Mouse (Mus musculus): ENCODE data around the gene Ankrd13a. TPM values are rescaled to one million over a fixed set of nuclear protein-coding genes. Genes with fewer than 3 reads are reported as not detected.
A peak's percentile ranks its signal among the peaks of the same experiment; 100 is the strongest.
"Not testable (repeated sequence)": the region's sequence is repeated elsewhere in the genome, so short reads cannot be mapped to it uniquely, and the experiment has no call there.

Gene Ankrd13a
- total RNA-seq, 2 experiments from 2014 or later = 351 to 379 TPM

DNA sequence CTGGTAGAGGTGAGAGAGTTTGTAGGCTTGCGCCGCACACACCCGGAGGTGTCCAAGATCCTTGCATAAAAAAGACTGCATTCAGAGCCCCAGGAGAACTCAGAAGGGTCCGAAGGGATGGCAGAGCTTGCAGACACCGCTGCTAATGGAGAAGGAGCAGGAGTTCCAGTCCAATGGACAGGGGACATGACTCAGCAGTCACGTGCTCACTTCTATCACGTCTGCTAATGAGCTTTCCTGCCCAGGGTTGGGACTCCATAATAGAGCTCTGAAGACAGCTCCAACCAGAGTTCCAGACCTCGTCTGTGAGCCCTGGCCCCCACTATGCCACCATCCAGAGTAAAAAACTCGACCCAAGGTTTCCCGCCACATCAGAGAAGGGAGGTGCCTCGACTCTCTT is 43.6 kb downstream of the Ankrd13a start:
- ATAC-seq (replicated peaks; ENCODE audit: low FRiP score, low TSS enrichment, poor library complexity, severe bottlenecking) = no peak

DNA sequence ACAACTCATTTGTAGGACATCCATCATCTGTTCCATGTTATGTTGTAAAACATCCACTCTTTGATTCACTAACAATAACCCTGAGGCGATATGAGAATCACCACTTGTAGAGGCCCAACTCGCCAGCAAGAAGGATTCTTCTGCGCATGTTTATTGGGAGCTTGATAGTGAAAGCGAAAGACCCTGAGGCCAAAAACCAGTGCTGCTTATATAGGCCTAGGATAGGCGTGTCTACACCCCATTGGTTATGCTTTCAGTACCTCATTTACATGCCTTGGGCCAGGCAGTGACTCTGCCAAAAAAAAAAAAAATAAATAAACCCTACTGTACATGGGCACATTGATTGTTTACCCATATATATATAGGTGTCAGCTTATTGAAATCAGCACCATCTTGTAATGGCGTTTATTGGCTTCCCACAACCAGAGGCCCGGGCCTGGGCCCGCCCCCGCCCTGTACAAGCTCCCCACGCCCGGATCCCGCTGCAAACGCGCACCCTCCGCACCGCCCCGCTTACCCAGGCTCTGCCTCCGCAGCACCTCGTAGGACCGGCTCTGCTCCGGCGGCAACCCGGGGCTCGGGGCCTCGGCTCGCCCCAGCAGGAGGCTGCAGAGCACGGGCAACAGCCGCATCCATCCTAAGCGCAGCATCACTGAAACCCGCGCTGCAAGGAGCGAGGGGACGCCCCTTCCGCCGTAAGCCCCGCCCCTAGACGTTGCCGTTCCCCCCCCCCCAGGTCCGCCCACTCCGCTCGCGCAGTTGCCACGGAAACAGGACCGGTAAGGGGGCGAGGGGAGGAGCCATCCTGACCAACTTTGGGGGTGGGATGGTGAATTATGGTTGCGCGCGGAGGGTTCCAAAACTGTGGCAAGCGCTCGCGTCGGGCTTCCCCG is 48.6 kb downstream of the Ankrd13a start, which contains the start of gene 1500011B03Rik:
1500011B03Rik (minus strand) TSS at position 673 of the 893 bp plus-strand sequence.
- ATAC-seq (replicated peaks; ENCODE audit: low FRiP score, low TSS enrichment, poor library complexity, severe bottlenecking) = peak; percentile 29

DNA sequence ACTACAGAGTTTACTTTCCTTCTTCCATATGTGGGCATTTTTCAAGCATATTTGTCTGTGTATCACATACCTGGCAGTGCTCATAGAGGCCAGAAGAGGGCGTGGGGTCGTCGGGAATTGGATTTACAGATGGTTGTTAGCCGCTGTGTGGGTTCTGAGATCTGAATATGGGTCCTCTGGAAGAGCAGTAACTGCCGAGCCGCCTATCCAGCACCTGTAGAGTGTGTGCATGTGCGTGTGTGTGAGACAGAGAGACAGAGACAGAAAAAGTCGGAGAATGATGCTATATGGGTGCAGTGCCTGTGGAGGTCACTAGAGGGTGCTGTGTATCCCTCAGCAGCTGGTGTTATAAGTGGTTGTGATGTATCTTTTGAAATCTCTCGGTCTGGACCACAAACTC is 49.7 kb downstream of the Ankrd13a start:
- peak; percentile 65 for ATAC-seq (replicated peaks; ENCODE audit: low FRiP score, low TSS enrichment, poor library complexity, severe bottlenecking)

- ATAC-seq (replicated peaks; ENCODE audit: low FRiP score, low TSS enrichment, poor library complexity, severe bottlenecking) = peak; percentile 98
Observed at GRCm38 (mm10) chr5:114825978-114826691, 51.7 kb downstream of the Ankrd13a start.

- ATAC-seq (replicated peaks; ENCODE audit: low FRiP score, low TSS enrichment, poor library complexity, severe bottlenecking) = no peak
Observed at GRCm38 (mm10) chr5:114827427-114827826, 53.0 kb downstream of the Ankrd13a start.

DNA sequence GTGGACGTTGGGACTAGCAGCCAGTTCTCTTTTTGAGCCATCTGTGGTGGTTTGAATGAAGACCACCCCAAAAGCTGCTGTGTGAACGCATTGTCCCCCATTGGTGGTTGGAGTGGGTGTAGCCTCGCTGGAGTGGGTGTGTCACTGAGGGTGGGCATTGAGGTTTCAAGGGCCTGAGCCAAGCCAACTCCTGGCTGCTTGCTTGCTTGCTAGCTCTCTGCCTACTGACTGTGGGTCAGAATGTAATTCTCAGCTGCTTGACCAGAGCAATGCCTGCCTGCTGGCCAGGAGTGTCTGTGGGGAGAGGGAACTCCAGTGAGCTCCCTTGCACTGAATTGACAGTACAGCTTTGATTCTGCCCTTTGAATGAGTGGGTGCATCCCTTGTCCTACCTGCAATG is 55.3 kb downstream of the Ankrd13a start:
- no peak for ATAC-seq (replicated peaks; ENCODE audit: low FRiP score, low TSS enrichment, poor library complexity, severe bottlenecking)

- no peak for ATAC-seq (replicated peaks; ENCODE audit: low FRiP score, low TSS enrichment, poor library complexity, severe bottlenecking)
Observed at GRCm38 (mm10) chr5:114836886-114837285, 62.4 kb downstream of the Ankrd13a start.

DNA sequence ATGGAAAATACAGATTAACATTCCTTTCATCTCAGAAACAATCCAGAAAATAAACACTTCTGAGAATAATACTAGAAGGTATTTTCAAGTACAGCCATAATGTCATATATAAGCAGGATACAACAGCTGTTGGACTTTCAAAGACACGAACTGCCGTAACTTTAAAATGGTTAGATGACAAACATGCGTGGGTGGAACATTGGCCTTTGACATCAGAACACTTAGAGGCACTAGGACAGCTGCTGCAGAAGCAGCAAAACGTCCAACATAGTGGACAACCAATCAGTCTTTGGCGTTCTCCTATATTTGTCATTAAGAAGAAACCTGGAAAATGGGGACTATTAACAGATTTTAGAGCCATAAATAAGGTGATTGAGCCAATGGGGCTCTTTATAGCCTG is 66.0 kb downstream of the Ankrd13a start:
- not testable (repeated sequence) for ATAC-seq (replicated peaks; ENCODE audit: low FRiP score, low TSS enrichment, poor library complexity, severe bottlenecking)

DNA sequence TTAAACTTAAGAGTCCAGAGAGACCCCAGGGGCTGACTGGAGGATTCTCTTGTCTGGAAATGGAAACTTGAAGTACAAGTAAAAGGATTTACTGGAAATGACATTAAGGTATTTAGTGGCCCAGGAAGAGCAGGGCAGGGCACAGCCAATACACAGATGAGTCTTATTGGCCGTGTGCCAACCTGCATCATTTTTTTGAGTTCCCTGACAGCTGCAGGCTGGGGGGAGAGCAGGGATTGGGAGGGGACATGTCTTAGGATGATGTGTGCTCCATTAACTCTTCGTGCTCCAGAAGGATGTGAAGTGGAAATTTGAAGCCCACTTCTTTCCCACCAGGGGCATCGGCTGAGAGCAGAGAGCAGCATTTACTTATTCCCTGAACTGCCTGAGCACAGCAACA is 67.7 kb downstream of the Ankrd13a start:
- ATAC-seq (replicated peaks; ENCODE audit: low FRiP score, low TSS enrichment, poor library complexity, severe bottlenecking) = not testable (repeated sequence)

DNA sequence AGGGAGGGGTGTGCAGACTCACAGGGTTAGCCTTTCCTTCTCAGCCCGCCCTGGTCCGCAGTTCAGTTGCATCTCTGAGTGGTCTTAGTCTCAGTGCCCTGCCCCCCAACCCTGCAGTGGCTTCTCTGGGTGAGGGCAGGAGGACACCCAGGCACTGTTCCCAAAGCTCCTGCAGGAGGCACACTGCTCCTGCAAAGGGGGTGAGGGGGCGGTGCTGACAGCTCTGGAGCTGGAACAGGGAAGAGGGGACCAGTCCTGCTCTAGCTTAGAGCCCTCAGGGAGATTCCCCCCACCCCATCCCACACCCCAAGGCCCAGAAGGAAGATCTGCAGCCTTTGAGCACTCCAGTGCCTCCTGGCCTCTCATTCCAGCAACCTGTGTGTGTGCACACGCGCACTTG is 68.2 kb downstream of the Ankrd13a start:
- ATAC-seq (replicated peaks; ENCODE audit: low FRiP score, low TSS enrichment, poor library complexity, severe bottlenecking) = no peak

DNA sequence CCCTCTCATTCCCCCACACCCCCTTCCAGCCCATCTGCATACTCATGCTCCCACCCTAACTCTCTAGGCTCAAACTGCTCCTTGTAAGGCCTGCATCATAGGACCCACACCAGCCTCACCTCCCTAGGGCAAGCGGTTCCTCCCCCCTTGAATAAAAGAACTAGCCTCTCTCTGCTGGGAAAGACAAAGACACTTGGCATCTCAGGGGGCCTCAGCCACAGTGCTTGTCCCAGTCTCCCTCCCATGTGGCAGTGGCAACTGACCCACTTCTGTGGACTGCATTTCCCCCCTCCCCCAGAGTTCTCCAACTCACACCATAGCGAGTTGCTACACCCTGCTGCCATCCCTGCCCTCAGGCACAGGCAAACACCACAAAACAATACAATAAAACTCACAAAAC is 69.9 kb downstream of the Ankrd13a start:
- not testable (repeated sequence) for ATAC-seq (replicated peaks; ENCODE audit: low FRiP score, low TSS enrichment, poor library complexity, severe bottlenecking)

DNA sequence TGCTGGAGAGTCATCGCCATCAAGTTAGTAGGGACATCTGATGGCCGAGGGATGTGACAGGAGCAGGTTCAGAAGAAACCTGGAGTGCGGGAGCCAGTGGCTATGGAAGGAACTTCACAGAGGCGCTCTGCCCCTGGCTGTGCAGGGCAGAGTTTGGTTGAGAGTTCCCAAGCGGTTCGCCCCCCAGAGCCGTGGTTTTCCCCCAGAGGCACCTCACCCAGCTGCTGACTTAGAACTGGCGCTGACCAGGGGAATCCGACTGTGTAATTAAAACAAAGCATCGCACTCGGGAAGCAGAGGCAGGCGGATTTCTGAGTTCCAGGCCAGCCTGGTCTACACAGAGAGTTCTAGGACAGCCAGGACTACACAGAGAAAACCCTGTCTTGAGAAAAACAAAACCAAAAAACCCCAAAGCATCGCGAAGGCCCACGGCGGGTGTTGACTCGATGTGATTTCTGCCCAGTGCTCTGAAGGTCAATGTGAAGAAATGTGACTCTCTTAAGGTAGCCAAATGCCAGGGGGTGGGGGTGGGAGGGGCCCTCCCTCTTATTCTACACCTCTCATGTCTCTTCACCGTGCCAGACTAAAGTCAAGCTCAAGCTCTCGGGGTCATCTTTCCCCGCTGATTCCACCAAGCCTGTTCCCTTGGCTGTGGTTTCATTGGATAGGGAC is 77.2 kb downstream of the Ankrd13a start:
- no peak for ATAC-seq (replicated peaks; ENCODE audit: low FRiP score, low TSS enrichment, poor library complexity, severe bottlenecking)

DNA sequence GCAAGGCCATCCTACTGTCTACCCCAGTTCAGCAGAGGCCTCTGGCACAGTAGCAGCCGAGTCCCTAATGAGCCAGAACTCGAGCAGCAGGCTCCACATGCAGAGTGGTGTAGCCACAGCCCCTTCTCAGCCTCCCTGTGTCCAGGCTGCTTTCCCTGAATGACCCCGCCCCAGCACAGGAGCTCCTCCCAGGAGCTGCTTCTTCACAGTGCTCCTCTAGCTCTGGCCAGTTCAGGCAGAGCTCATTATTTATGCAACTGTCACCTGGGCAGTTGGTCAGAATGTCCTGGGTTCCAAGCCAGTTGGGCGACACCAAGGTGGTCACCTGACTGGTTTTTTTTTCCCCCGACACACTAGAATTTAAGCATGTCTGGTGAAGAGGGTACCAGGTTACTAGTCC is 78.9 kb downstream of the Ankrd13a start, which contains the start of gene 4930519G04Rik:
4930519G04Rik (plus strand) TSS at position 301 of the 400 bp plus-strand sequence.
- ATAC-seq (replicated peaks; ENCODE audit: low FRiP score, low TSS enrichment, poor library complexity, severe bottlenecking) = not testable (repeated sequence)

Other genes starting within 250 kb of the Ankrd13a start
- 1.2 TPM in 1 of 2 replicates, not detected in the other for gene Fam222a, start 206.7 kb upstream of the Ankrd13a start, total RNA-seq (2014; fragmentation: Nextera tagmentation)
- gene Fam222a, start 206.7 kb upstream of the Ankrd13a start, total RNA-seq (2017) = 0.08 TPM in 1 of 2 replicates, not detected in the other
- gene Trpv4, start 116.3 kb upstream of the Ankrd13a start, total RNA-seq (2014; fragmentation: Nextera tagmentation) = 0.15 and 0.20 TPM in 2 replicates
- 0.52 TPM in 1 of 2 replicates, not detected in the other for gene Trpv4, start 116.3 kb upstream of the Ankrd13a start, total RNA-seq (2017)
- 56.0 and 67.5 TPM in 2 replicates for gene Gltp, start 83.7 kb upstream of the Ankrd13a start, total RNA-seq (2014; fragmentation: Nextera tagmentation)
- 29.3 and 35.2 TPM in 2 replicates for gene Gltp, start 83.7 kb upstream of the Ankrd13a start, total RNA-seq (2017)
- 19.9 and 20.3 TPM in 2 replicates for gene Tchp, start 66.9 kb upstream of the Ankrd13a start, total RNA-seq (2014; fragmentation: Nextera tagmentation)
- 11.8 and 16.3 TPM in 2 replicates for gene Tchp, start 66.9 kb upstream of the Ankrd13a start, total RNA-seq (2017)
- gene Git2, start 840 bp downstream of the Ankrd13a start, total RNA-seq (2014; fragmentation: Nextera tagmentation) = 81.5 and 99.6 TPM in 2 replicates
- 45.2 and 48.5 TPM in 2 replicates for gene Git2, start 840 bp downstream of the Ankrd13a start, total RNA-seq (2017)
- gene 1500011B03Rik, start 48.8 kb downstream of the Ankrd13a start, total RNA-seq (2014; fragmentation: Nextera tagmentation) = 55.0 and 65.2 TPM in 2 replicates
- gene 1500011B03Rik, start 48.8 kb downstream of the Ankrd13a start, total RNA-seq (2017) = 49.4 and 53.2 TPM in 2 replicates
- not detected in 2 replicates for gene 4930519G04Rik, start 79.0 kb downstream of the Ankrd13a start, total RNA-seq (2014; fragmentation: Nextera tagmentation)
- not detected in 2 replicates for gene 4930519G04Rik, start 79.0 kb downstream of the Ankrd13a start, total RNA-seq (2017)
- not detected in 2 replicates for gene Gm9936, start 84.0 kb downstream of the Ankrd13a start, total RNA-seq (2014; fragmentation: Nextera tagmentation)
- gene Gm9936, start 84.0 kb downstream of the Ankrd13a start, total RNA-seq (2017) = not detected in 2 replicates
- 3.9 and 6.3 TPM in 2 replicates for gene Oasl2, start 122.3 kb downstream of the Ankrd13a start, total RNA-seq (2014; fragmentation: Nextera tagmentation)
- gene Oasl2, start 122.3 kb downstream of the Ankrd13a start, total RNA-seq (2017) = 5.8 and 9.7 TPM in 2 replicates
- 12.2 and 21.1 TPM in 2 replicates for gene Oasl1, start 148.6 kb downstream of the Ankrd13a start, total RNA-seq (2014; fragmentation: Nextera tagmentation)
- 2.6 and 7.0 TPM in 2 replicates for gene Oasl1, start 148.6 kb downstream of the Ankrd13a start, total RNA-seq (2017)
- 20.0 and 21.2 TPM in 2 replicates for gene 2210016L21Rik, start 167.5 kb downstream of the Ankrd13a start, total RNA-seq (2014; fragmentation: Nextera tagmentation)
- gene 2210016L21Rik, start 167.5 kb downstream of the Ankrd13a start, total RNA-seq (2017) = 13.2 and 20.1 TPM in 2 replicates
- gene Hnf1a, start 196.4 kb downstream of the Ankrd13a start, total RNA-seq (2014; fragmentation: Nextera tagmentation) = not detected in 2 replicates
- not detected in 2 replicates for gene Hnf1a, start 196.4 kb downstream of the Ankrd13a start, total RNA-seq (2017)
- gene Sppl3, start 236.5 kb downstream of the Ankrd13a start, total RNA-seq (2014; fragmentation: Nextera tagmentation) = 47.2 and 47.5 TPM in 2 replicates
- gene Sppl3, start 236.5 kb downstream of the Ankrd13a start, total RNA-seq (2017) = 20.0 and 23.0 TPM in 2 replicates